Mouse (Mus musculus) intestine, postnatal 0 days (tissue): ENCODE data around the gene Traf1. TPM values are rescaled to one million over a fixed set of nuclear protein-coding genes. Genes with fewer than 3 reads are reported as not detected.

Experiments
- ATAC-seq: fragments of 200-750 bp; cut with Nextera tagmentation; 2 replicates; pipeline ENCODE4 v1.8.0; 2017; ENCODE audit warnings: mild to moderate bottlenecking, moderate TSS enrichment, moderate library complexity
- H3K27ac ChIP-seq: fragments of 300-500 bp; sonication (generic); 2 replicates; pipeline ENCODE4 v1.5.1; 2014; ENCODE audit warnings: mild to moderate bottlenecking, low read depth, low read length, moderate library complexity
- H3K27me3 ChIP-seq: fragments of 300-500 bp; sonication (generic); replicated peaks from 2 replicates; pipeline ENCODE4 v1.6.1; 2014; ENCODE audit warnings: low read length, mixed read lengths; ENCODE audit not compliant: control insufficient read depth, insufficient read depth
- H3K36me3 ChIP-seq: fragments of 300-500 bp; sonication (generic); 2 replicates; pipeline ENCODE4 v1.6.1; 2014; ENCODE audit warnings: mild to moderate bottlenecking, moderate library complexity; ENCODE audit not compliant: control insufficient read depth, insufficient read depth
- H3K4me1 ChIP-seq: fragments of 300-500 bp; sonication (generic); replicated peaks from 2 replicates; pipeline ENCODE4 v1.6.1; 2014; ENCODE audit warnings: antibody characterized with exemption, low read length, mixed read lengths; ENCODE audit not compliant: control insufficient read depth, insufficient read depth
- H3K4me2 ChIP-seq: fragments of 300-500 bp; sonication (generic); replicated peaks from 2 replicates; pipeline ENCODE4 v1.6.1; 2014; ENCODE audit warnings: low read depth, mild to moderate bottlenecking, moderate library complexity
- H3K4me3 ChIP-seq: fragments of 300-500 bp; sonication (generic); 2 replicates; pipeline ENCODE4 v1.5.1; 2014; ENCODE audit warnings: low read depth, low read length
- H3K9ac ChIP-seq: fragments of 300-500 bp; sonication (generic); 2 replicates; pipeline ENCODE4 v1.6.1; 2014; ENCODE audit warnings: mild to moderate bottlenecking, low read depth, low read length
- H3K9me3 ChIP-seq: fragments of 300-500 bp; sonication (generic); 2 replicates; pipeline ENCODE4 v1.6.1; 2016; ENCODE audit warnings: mixed run types; ENCODE audit not compliant: control insufficient read depth
- CTCF ChIP-seq: sonication (generic); IDR thresholded peaks from 2 replicates; pipeline ENCODE4 v1.5.1; 2016; ENCODE audit warnings: low read depth, mild to moderate bottlenecking, control low read depth, antibody characterized with exemption, moderate library complexity
- WGBS: fragments of 180-500 bp; shearing (Covaris S2); extraction: QIAGEN DNeasy Blood & Tissue Kit; methylation state at CpG from one replicate; pipeline ENCODE4 v1.1.7; 2014; 5-methylcytosine and 5-hydroxymethylcytosine counted together
- polyA plus RNA-seq: library from polyadenylated mRNA; unstranded; fragments of >200 nt; fragmentation: Nextera tagmentation; extraction: Ambion mirVana; gene quantifications from 2 replicates; pipeline ENCODE4 v1.2.1, GENCODE M21; 2015

Gene Traf1
- polyA plus RNA-seq, 1 experiment from 2014 or later = 1.1 TPM

DNA sequence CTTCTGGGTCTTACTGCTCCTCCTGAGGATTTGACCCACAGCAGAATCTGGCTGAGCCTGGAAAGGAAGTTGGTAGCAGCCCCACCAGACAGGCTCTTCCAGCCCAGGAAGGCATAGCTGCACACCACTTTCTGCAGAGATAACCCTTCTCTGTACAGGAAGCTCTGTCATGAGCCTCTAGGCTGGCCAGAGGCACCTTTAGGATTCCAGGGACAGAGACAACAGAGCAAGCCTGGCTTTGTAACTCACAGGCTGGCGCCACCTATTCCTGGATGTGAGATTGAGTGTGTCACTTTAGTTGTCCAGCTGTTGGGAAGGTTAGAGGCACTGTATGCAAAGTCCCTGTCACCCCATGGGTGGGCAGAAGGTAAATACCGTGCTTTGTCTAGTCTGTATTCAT, 46.5 kb downstream of the Traf1 start:
- H3K4me3 ChIP-seq = no peak overlapping the region
- no peak overlapping the region for H3K9ac ChIP-seq
- no peaks in the 10 kb centered on the region for H3K9me3 ChIP-seq
- peaks cover 7% of the 10 kb centered on the region; the same call in 1 of the 2 replicates for H3K36me3 ChIP-seq
- TF ChIP-seq CTCF = no peak
- H3K27ac ChIP-seq = no peak overlapping the region
- H3K4me2 ChIP-seq = no peak overlapping the region
- no peak for ATAC-seq
- WGBS = 76% methylated on average over 2 of the region's 2 CpGs
- H3K27me3 ChIP-seq = no peaks in the 10 kb centered on the region
- H3K4me1 ChIP-seq = no peaks in the 10 kb centered on the region

DNA sequence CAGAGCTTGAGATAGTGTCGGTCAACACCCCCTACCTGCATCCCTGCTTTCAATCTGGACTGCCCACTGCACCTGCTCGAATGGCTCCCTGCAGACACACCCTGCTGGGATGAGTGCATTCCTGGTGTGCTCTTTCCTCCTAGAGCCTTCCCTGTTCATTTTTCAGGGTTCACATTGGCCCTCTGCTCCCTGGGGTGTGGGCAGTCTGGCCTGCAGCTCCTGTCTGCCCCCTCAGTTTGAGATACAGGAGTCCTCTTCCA, 46.8 kb downstream of the Traf1 start:
- peaks cover 9% of the 10 kb centered on the region; the same call in 1 of the 2 replicates for H3K36me3 ChIP-seq
- H3K27ac ChIP-seq = no peak overlapping the region
- no peaks in the 10 kb centered on the region for H3K4me1 ChIP-seq
- peak overlapping the region; percentile 96 for H3K4me2 ChIP-seq
- H3K4me3 ChIP-seq = no peak overlapping the region
- no peak for TF ChIP-seq CTCF
- no peak overlapping the region for H3K9ac ChIP-seq
- H3K27me3 ChIP-seq = no peaks in the 10 kb centered on the region
- peak; percentile 53 for ATAC-seq
- H3K9me3 ChIP-seq = no peaks in the 10 kb centered on the region
- WGBS = 21% methylated on average over 2 of the region's 2 CpGs

DNA sequence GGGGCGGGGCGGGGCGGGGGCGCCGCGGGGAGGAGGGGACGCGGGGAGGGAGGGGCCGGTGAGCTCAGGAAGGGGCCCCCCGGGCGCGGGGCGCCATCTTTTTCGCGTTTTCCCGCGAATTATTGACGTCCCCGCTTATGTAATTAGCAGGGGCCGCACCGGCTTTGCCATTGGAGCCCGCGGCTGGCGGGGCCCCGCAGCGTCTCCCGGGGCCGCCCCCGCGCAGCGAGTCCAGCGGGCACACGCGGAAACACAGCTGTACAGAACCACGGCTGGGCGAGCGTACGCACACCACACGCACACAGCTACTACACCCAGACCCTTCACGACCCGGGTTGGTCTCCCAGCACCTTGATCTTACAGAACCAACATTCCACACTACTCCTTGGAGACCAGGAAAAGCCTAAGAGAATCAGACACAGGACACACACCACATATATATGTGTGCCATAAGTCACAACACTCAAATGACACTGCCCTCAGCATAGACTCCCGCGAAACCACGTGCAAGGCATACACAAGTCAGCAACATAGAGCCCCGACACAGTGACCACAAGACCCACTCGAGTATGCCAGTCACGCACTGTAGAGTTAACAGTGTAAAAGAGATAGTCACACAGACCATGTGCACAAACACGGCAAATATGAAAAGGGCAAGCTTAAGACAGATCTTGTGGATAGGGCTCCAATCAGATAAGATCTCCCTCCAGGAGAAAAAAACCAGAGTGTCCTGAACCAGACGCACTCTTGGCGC, 47.3 kb downstream of the Traf1 start:
- peak overlapping the region; percentile 69 for H3K4me3 ChIP-seq
- no peaks in the 10 kb centered on the region for H3K27me3 ChIP-seq
- H3K4me2 ChIP-seq = peak overlapping the region; percentile 96
- H3K4me1 ChIP-seq = no peaks in the 10 kb centered on the region
- no peaks in the 10 kb centered on the region for H3K9me3 ChIP-seq
- 2% methylated on average over 37 of the region's 50 CpGs for WGBS
- TF ChIP-seq CTCF = no peak
- ATAC-seq = peak; percentile 61
- H3K36me3 ChIP-seq = peaks cover 14% of the 10 kb centered on the region
- peak overlapping the region; percentile 60 for H3K9ac ChIP-seq
- peak overlapping the region; percentile 21; the same call in 1 of the 2 replicates for H3K27ac ChIP-seq

DNA sequence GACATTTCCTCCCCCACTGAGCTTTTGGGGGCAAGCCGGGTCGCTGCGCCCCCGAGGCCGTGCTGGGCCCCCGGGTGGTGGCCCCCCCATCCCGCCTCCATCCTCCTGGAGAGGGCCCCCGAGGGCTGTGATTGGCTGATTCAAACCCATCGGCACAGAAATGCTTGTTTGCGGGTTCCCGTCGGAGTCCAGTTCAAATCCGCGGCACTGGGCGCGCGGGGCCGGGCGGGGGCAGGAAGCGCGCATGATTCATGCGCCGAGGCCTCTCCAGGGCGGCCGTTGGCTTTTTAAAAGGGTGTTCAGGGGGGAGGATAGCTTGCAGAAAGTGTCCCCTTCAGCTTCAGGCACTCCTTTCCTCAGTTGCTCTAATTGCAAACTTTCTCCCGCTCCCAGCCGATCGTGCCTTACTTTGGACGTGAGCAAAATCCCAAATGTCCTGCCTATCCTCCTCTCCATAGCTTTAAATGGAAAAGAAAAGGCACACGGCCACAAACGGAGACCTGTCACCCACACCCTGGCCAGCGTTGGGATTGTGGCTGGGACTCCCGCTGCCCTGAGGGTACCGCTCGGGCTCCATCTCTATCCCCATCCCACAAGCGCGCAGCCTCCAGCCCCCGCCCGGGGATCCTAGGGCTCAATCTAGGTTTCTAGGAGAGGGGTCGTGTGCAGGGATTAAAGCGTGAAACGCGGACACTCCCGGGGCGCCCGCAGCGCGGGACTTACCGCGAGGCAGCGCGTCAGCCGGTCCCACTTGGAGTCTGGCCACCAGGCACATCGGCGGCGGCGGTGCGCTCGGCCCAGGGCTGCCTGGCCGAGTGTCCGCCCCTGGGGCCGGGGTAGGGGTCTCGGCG, 48.1 kb downstream of the Traf1 start, which contains the start of gene Phf19:
TSS of gene Phf19 (minus strand) at position 809 of the 851 bp plus-strand sequence.
- peak within 1 kb of the TSS; percentile 21; the same call in 1 of the 2 replicates for H3K27ac ChIP-seq
- TF ChIP-seq CTCF = no peak; the same call in 1 of the 2 replicates
- H3K4me2 ChIP-seq = peak within 1 kb of the TSS; percentile 96
- H3K4me3 ChIP-seq = peak within 1 kb of the TSS; percentile 69
- peaks cover 18% of the 10 kb centered on the region for H3K36me3 ChIP-seq
- H3K9ac ChIP-seq = peak within 1 kb of the TSS; percentile 60
- H3K9me3 ChIP-seq = no peaks in the 10 kb centered on the region
- H3K4me1 ChIP-seq = no peaks in the 10 kb centered on the region
- ATAC-seq = peak; percentile 35; the same call in 1 of the 2 replicates
- WGBS = under 1% methylated on average over 61 of the region's 64 CpGs
- no peaks in the 10 kb centered on the region for H3K27me3 ChIP-seq

DNA sequence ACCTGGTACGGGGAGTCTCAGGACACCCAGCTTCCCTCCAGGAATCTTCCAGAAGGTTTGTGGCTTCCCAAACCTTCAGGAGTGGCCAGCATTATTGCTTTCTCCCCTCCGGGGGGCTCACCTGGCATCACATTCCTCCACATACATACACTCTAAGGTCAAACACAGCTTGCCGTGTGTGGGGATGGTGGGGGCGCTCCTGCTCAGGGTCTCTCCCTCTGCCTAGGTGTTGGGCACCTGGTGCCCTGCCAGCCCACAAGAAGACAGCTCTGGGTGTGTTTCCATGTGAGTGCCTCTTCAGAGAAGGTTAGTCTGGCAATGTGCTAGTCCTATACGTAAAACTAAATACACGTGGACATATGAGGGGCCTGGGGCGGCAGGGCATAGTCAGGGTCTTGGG, 49.0 kb downstream of the Traf1 start:
- no peaks in the 10 kb centered on the region for H3K27me3 ChIP-seq
- WGBS = 55% methylated on average over 7 of the region's 7 CpGs
- TF ChIP-seq CTCF = no peak
- no peaks in the 10 kb centered on the region for H3K4me1 ChIP-seq
- peak overlapping the region; percentile 60; the same call in 1 of the 2 replicates for H3K9ac ChIP-seq
- H3K4me3 ChIP-seq = peak overlapping the region; percentile 69
- H3K4me2 ChIP-seq = peak overlapping the region; percentile 96; the same call in 1 of the 2 replicates
- no peaks in the 10 kb centered on the region for H3K9me3 ChIP-seq
- peaks cover 18% of the 10 kb centered on the region for H3K36me3 ChIP-seq
- ATAC-seq = no peak
- H3K27ac ChIP-seq = no peak overlapping the region

DNA sequence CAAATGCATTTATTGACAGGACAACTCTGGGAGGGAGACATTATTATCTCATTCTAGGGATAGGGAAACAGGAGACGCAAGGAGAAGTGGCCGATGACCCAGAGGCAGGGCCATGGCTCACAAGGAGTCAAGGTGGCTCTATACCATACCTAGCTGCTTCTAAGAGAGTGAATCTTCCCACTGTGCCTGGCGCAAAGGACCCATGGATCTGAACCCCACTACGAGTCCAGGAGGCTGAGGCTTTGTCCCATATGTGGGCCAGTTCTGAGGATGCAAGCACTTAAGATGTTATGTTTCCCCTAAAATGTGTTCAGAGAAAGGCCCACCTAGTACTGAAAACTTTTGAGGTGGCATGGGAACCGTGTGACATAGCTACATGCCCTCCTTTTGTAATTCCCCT, 49.7 kb downstream of the Traf1 start:
- Histone ChIP-seq H3K9ac (no peak overlapping the region), H3K27ac (no peak overlapping the region), H3K4me2 (no peak overlapping the region), H3K4me1 (no peaks in the 10 kb centered on the region), H3K9me3 (no peaks in the 10 kb centered on the region), H3K27me3 (no peaks in the 10 kb centered on the region), H3K36me3 (peaks cover 18% of the 10 kb centered on the region), H3K4me3 (no peak overlapping the region)
- 88% methylated on average over 5 of the region's 5 CpGs for WGBS
- no peak for ATAC-seq
- no peak for TF ChIP-seq CTCF
